Mouse (Mus musculus): ENCODE results near the gene Zfp964. TPM values are rescaled to one million over a fixed set of nuclear protein-coding genes. Genes with fewer than 3 reads are reported as not detected.

Zfp964 gene
- polyA plus RNA-seq (2015; fragmentation: Illumina TruSeq; extraction: RNeasy Lipid Tissue Mini Kit (QIAGEN cat#74804); ENCODE audit: insufficient read depth, low read depth, low replicate concordance), result 0.72 TPM

DNA sequence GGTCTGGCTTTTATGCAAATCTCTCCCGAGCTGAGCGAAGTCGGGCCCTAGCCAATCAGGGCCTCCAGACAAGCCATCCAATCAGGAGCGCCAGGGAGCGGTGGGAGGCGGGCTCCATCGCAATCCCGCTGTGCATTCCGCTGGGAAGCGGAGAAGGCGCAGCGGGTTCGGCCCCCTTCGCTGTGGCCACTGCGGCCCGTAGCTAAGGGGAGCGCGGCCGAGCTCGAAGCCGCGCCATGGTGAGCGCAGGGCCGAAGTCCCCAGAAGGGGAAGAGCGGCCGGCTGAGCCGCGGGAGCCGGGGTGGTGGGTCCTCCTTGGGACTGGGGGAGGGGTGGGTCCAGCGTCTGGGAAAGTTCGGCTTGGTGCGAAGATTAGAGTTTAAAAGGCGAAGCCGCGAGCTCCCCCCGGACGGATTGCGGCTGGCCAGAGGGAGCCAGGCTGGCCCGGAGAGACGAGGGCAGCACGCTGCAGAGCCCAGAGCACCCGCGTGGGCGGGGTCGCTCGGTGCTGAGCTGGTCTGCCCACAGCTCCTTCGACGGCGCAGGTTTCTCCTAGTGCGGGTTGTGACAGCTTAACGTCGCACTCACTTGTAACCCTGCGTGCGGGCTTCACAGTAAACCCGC, at the start of gene Zfp964:
Gene Zfp964 (plus strand): TSS at position 122 of the 624 bp plus-strand sequence.

GRCm38 (mm10) chr8:69625095-69625789, 29.0 kb upstream of the Zfp964 start, which contains the start of gene Zfp868:
Gene Zfp868, minus strand, starts transcription at chr8:69625548.

DNA sequence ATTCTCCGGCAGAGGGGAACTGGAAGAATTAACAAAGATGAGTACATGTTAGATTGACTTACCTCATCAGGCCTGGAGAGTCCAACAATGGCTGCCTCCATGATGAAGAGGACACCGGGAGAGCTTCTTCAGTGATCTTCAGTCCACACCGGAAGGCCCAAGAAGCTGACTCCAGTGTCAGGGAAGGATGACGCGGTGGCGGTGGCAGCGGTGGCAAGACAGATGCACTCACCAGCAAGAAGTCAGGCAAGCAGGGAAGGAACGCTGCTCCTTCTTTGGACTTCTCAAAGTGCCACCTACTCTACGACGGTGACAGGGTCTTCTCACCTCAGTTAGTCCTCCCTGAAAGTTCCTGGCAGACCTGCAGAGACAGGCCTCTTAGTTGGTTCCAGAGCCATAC, 56.3 kb downstream of the Zfp964 start, which contains the start of gene Zfp869:
Gene Zfp869 (minus strand): TSS at position 101 of the 400 bp plus-strand sequence.

Other genes with a start within 250 kb of the Zfp964 start
- gene Gm9495, start 200.9 kb upstream of the Zfp964 start, polyA plus RNA-seq (2015; fragmentation: Illumina TruSeq; extraction: RNeasy Lipid Tissue Mini Kit (QIAGEN cat#74804); ENCODE audit: insufficient read depth, low read depth, low replicate concordance), result not detected
- not detected for gene Gm7697, start 131.5 kb upstream of the Zfp964 start, polyA plus RNA-seq (2015; fragmentation: Illumina TruSeq; extraction: RNeasy Lipid Tissue Mini Kit (QIAGEN cat#74804); ENCODE audit: insufficient read depth, low read depth, low replicate concordance)
- 4.2 TPM for gene Zfp868, start 28.9 kb upstream of the Zfp964 start, polyA plus RNA-seq (2015; fragmentation: Illumina TruSeq; extraction: RNeasy Lipid Tissue Mini Kit (QIAGEN cat#74804); ENCODE audit: insufficient read depth, low read depth, low replicate concordance)
- gene Zfp869, start 56.2 kb downstream of the Zfp964 start, polyA plus RNA-seq (2015; fragmentation: Illumina TruSeq; extraction: RNeasy Lipid Tissue Mini Kit (QIAGEN cat#74804); ENCODE audit: insufficient read depth, low read depth, low replicate concordance), result 7.2 TPM
- gene Zfp963, start 95.5 kb downstream of the Zfp964 start, polyA plus RNA-seq (2015; fragmentation: Illumina TruSeq; extraction: RNeasy Lipid Tissue Mini Kit (QIAGEN cat#74804); ENCODE audit: insufficient read depth, low read depth, low replicate concordance), result 2.7 TPM
- gene Gm20422, start 120.4 kb downstream of the Zfp964 start, polyA plus RNA-seq (2015; fragmentation: Illumina TruSeq; extraction: RNeasy Lipid Tissue Mini Kit (QIAGEN cat#74804); ENCODE audit: insufficient read depth, low read depth, low replicate concordance), result not detected
- 21.2 TPM for gene Atp13a1, start 136.7 kb downstream of the Zfp964 start, polyA plus RNA-seq (2015; fragmentation: Illumina TruSeq; extraction: RNeasy Lipid Tissue Mini Kit (QIAGEN cat#74804); ENCODE audit: insufficient read depth, low read depth, low replicate concordance)
- gene Zfp866, start 136.7 kb downstream of the Zfp964 start, polyA plus RNA-seq (2015; fragmentation: Illumina TruSeq; extraction: RNeasy Lipid Tissue Mini Kit (QIAGEN cat#74804); ENCODE audit: insufficient read depth, low read depth, low replicate concordance), result 4.9 TPM
- gene Gmip, start 154.2 kb downstream of the Zfp964 start, polyA plus RNA-seq (2015; fragmentation: Illumina TruSeq; extraction: RNeasy Lipid Tissue Mini Kit (QIAGEN cat#74804); ENCODE audit: insufficient read depth, low read depth, low replicate concordance), result 11.9 TPM
- 0.54 TPM for gene Lpar2, start 167.9 kb downstream of the Zfp964 start, polyA plus RNA-seq (2015; fragmentation: Illumina TruSeq; extraction: RNeasy Lipid Tissue Mini Kit (QIAGEN cat#74804); ENCODE audit: insufficient read depth, low read depth, low replicate concordance)
- 1.4 TPM for gene Pbx4, start 178.0 kb downstream of the Zfp964 start, polyA plus RNA-seq (2015; fragmentation: Illumina TruSeq; extraction: RNeasy Lipid Tissue Mini Kit (QIAGEN cat#74804); ENCODE audit: insufficient read depth, low read depth, low replicate concordance)
- not detected for gene Cilp2, start 233.2 kb downstream of the Zfp964 start, polyA plus RNA-seq (2015; fragmentation: Illumina TruSeq; extraction: RNeasy Lipid Tissue Mini Kit (QIAGEN cat#74804); ENCODE audit: insufficient read depth, low read depth, low replicate concordance)
- gene Tssk6, start 247.7 kb downstream of the Zfp964 start, polyA plus RNA-seq (2015; fragmentation: Illumina TruSeq; extraction: RNeasy Lipid Tissue Mini Kit (QIAGEN cat#74804); ENCODE audit: insufficient read depth, low read depth, low replicate concordance), result not detected
- 45.3 TPM for gene Ndufa13, start 248.1 kb downstream of the Zfp964 start, polyA plus RNA-seq (2015; fragmentation: Illumina TruSeq; extraction: RNeasy Lipid Tissue Mini Kit (QIAGEN cat#74804); ENCODE audit: insufficient read depth, low read depth, low replicate concordance)
- gene Yjefn3, start 248.2 kb downstream of the Zfp964 start, polyA plus RNA-seq (2015; fragmentation: Illumina TruSeq; extraction: RNeasy Lipid Tissue Mini Kit (QIAGEN cat#74804); ENCODE audit: insufficient read depth, low read depth, low replicate concordance), result not detected